Mouse (Mus musculus) neural tube, embryonic 15.5 days (tissue): ENCODE measurements around the gene Smad9. TPM values are rescaled to one million over a fixed set of nuclear protein-coding genes. Genes with fewer than 3 reads are reported as not detected.
"Not testable (repeated sequence)": the region's sequence is repeated elsewhere in the genome, so short reads cannot be mapped to it uniquely, and the experiment has no call there.

Experiments
- ATAC-seq: fragments of 200-750 bp; cut with Nextera tagmentation; 2 replicates; pipeline ENCODE4 v1.8.0; 2017; ENCODE audit warnings: mild to moderate bottlenecking, moderate TSS enrichment, moderate library complexity; ENCODE audit not compliant: low FRiP score
- H3K27ac ChIP-seq: fragments of 300-500 bp; sonication (generic); replicated peaks from 2 replicates; pipeline ENCODE4 v1.5.1; 2015; ENCODE audit warnings: mild to moderate bottlenecking, inconsistent platforms
- H3K27me3 ChIP-seq: fragments of 300-500 bp; sonication (generic); replicated peaks from 2 replicates; pipeline ENCODE4 v1.6.1; 2015; ENCODE audit warnings: inconsistent platforms
- H3K36me3 ChIP-seq: fragments of 300-500 bp; sonication (generic); 2 replicates; pipeline ENCODE4 v1.6.1; 2015; ENCODE audit warnings: inconsistent platforms
- H3K4me1 ChIP-seq: fragments of 300-500 bp; sonication (generic); 2 replicates; pipeline ENCODE4 v1.6.1; 2015; ENCODE audit warnings: inconsistent platforms
- H3K4me2 ChIP-seq: fragments of 300-500 bp; sonication (generic); 2 replicates; pipeline ENCODE4 v1.6.1; 2015; ENCODE audit warnings: inconsistent platforms, mild to moderate bottlenecking, moderate library complexity
- H3K4me3 ChIP-seq: fragments of 300-500 bp; sonication (generic); replicated peaks from 2 replicates; pipeline ENCODE4 v1.5.1; 2015; ENCODE audit warnings: mild to moderate bottlenecking, inconsistent platforms
- H3K9ac ChIP-seq: fragments of 300-500 bp; sonication (generic); replicated peaks from 2 replicates; pipeline ENCODE4 v1.6.1; 2015; ENCODE audit warnings: mild to moderate bottlenecking, inconsistent platforms
- H3K9me3 ChIP-seq: fragments of 300-500 bp; sonication (generic); replicated peaks from 2 replicates; pipeline ENCODE4 v1.6.1; 2016; ENCODE audit warnings: inconsistent platforms
- WGBS: fragments of 180-500 bp; shearing (Covaris S2); methylation state at CpG from one replicate; pipeline ENCODE4 v1.1.7; 2015; ENCODE audit warnings: mixed read lengths; 5-methylcytosine and 5-hydroxymethylcytosine counted together
- polyA plus RNA-seq: library from polyadenylated mRNA; unstranded; fragments of >200 nt; fragmentation: Nextera tagmentation; extraction: Ambion mirVana; gene quantifications from 2 replicates; pipeline ENCODE4 v1.2.1, GENCODE M21; 2015

Gene Smad9
- polyA plus RNA-seq, 1 experiment from 2014 or later = 0.86 TPM

- H3K4me2 ChIP-seq = no peak overlapping the region
- no peaks in the 10 kb centered on the region for H3K27me3 ChIP-seq
- no peak overlapping the region for H3K9ac ChIP-seq
- no peak overlapping the region for H3K4me3 ChIP-seq
- H3K36me3 ChIP-seq = no peaks in the 10 kb centered on the region
- 57% methylated on average over 15 of the region's 15 CpGs for WGBS
- no peak overlapping the region for H3K27ac ChIP-seq
- H3K9me3 ChIP-seq = no peaks in the 10 kb centered on the region
- no peak for ATAC-seq
- peaks cover 15% of the 10 kb centered on the region for H3K4me1 ChIP-seq
Observed at GRCm38 (mm10) chr3:54760321-54761115, 5.1 kb downstream of the Smad9 start.

DNA sequence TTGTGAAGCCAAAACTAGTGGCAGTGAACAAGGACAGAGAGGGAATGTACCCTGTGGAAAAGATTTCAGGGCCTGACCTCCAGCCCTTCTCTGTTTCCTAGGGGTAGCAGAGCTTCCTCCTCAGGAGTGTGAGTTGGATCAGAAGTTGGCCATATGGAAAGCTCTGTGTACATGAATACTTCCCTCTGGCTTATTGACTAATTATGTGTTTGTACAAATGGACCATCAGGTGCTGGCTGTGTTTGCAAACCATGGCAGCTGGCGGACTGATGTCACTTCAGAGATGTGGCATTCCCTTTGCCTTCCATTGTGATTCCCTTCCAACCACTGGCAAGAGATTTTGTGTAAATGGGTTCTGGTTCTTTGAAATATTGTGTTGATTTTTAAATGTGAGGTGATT, 5.9 kb downstream of the Smad9 start:
- no peak for ATAC-seq
- Histone ChIP-seq H3K27me3 (no peaks in the 10 kb centered on the region), H3K27ac (no peak overlapping the region), H3K9ac (no peak overlapping the region), H3K9me3 (no peaks in the 10 kb centered on the region), H3K4me2 (no peak overlapping the region), H3K36me3 (no peaks in the 10 kb centered on the region), H3K4me3 (no peak overlapping the region), H3K4me1 (peaks cover 8% of the 10 kb centered on the region)
- 74% methylated on average over 1 of the region's 1 CpGs for WGBS

DNA sequence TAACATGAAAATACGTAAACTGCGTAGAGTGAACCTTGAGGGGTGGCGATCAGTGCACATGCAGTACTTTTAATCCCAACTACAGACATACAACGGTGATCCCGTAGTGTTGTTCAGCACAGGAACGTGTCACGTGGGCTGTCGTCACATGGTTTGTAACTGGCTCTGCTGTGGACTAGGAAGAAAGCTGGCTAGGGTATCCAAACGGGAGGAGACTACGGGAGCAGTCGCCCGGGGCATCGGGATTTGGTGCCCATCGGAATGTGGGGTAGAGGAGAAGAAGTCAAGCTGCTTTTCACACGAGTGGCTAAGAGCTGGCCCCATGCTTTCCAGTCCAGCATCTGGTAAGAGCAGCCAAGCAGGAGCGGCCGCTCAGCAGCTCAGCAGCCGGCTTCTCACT, 9.0 kb downstream of the Smad9 start:
- H3K9ac ChIP-seq = no peak overlapping the region
- WGBS = 68% methylated on average over 18 of the region's 18 CpGs
- H3K4me1 ChIP-seq = no peaks in the 10 kb centered on the region
- H3K9me3 ChIP-seq = no peaks in the 10 kb centered on the region
- peak overlapping the region; percentile 13 for H3K4me3 ChIP-seq
- ATAC-seq = peak; percentile 82
- no peaks in the 10 kb centered on the region for H3K36me3 ChIP-seq
- no peaks in the 10 kb centered on the region for H3K27me3 ChIP-seq
- H3K4me2 ChIP-seq = peak overlapping the region; percentile 36
- H3K27ac ChIP-seq = no peak overlapping the region

- WGBS = 89% methylated on average over 6 of the region's 6 CpGs
- H3K9me3 ChIP-seq, H3K4me1 ChIP-seq, H3K36me3 ChIP-seq, H3K9ac ChIP-seq, H3K27ac ChIP-seq, H3K4me2 ChIP-seq, H3K27me3 ChIP-seq, H3K4me3 ChIP-seq, ATAC-seq: not testable (repeated sequence)
Observed at GRCm38 (mm10) chr3:54765521-54765920, 10.1 kb downstream of the Smad9 start.

DNA sequence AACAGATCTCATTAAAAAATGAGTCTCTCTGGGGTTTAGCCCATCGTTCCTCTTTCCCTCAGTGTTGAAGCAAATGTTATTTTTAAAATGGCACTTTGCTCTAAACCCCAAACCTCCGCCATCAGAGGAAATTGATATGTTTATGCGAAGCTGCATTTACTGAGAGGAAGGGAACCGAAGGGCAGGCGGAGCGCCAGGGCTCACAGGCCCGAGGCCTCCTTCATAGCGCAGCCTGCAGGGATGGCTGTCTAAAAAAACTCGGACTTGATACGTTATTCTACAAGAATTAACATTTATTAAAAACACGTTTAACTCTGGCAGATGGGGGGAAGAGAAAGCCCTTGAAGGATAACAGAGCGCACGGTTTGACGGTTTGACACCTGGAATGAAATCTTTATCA, 10.7 kb downstream of the Smad9 start:
- WGBS = 81% methylated on average over 14 of the region's 14 CpGs
- Histone ChIP-seq H3K4me2 (no peak overlapping the region), H3K27ac (no peak overlapping the region), H3K36me3 (no peaks in the 10 kb centered on the region), H3K9ac (no peak overlapping the region), H3K4me1 (no peaks in the 10 kb centered on the region), H3K27me3 (no peaks in the 10 kb centered on the region), H3K9me3 (no peaks in the 10 kb centered on the region), H3K4me3 (no peak overlapping the region)
- ATAC-seq = no peak

- Histone ChIP-seq H3K9me3 (no peaks in the 10 kb centered on the region), H3K36me3 (no peaks in the 10 kb centered on the region), H3K4me3 (no peak overlapping the region), H3K4me1 (no peaks in the 10 kb centered on the region), H3K9ac (no peak overlapping the region), H3K4me2 (no peak overlapping the region), H3K27ac (no peak overlapping the region), H3K27me3 (no peaks in the 10 kb centered on the region)
- 92% methylated on average over 5 of the region's 5 CpGs for WGBS
- ATAC-seq = no peak
Observed at GRCm38 (mm10) chr3:54766811-54767210, 11.4 kb downstream of the Smad9 start.

GRCm38 (mm10) chr3:54768592-54768991, 13.2 kb downstream of the Smad9 start:
- 89% methylated on average over 8 of the region's 8 CpGs for WGBS

GRCm38 (mm10) chr3:54769349-54770275, 14.2 kb downstream of the Smad9 start:
- Histone ChIP-seq H3K27me3 (no peaks in the 10 kb centered on the region), H3K9me3 (no peaks in the 10 kb centered on the region), H3K36me3 (no peaks in the 10 kb centered on the region), H3K4me1 (no peaks in the 10 kb centered on the region), H3K4me3 (no peak overlapping the region), H3K27ac (no peak overlapping the region), H3K9ac (no peak overlapping the region), H3K4me2 (no peak overlapping the region)
- 73% methylated on average over 17 of the region's 17 CpGs for WGBS
- no peak for ATAC-seq

More at GRCm38 (mm10) chr3:54768592-54768991, 13.2 kb downstream of the Smad9 start:
- ATAC-seq = no peak
- no peak overlapping the region for H3K9ac ChIP-seq
- H3K27ac ChIP-seq = no peak overlapping the region
- H3K4me3 ChIP-seq = no peak overlapping the region
- no peak overlapping the region for H3K4me2 ChIP-seq
- H3K36me3 ChIP-seq = no peaks in the 10 kb centered on the region
- H3K4me1 ChIP-seq = no peaks in the 10 kb centered on the region
- H3K27me3 ChIP-seq = no peaks in the 10 kb centered on the region
- H3K9me3 ChIP-seq = no peaks in the 10 kb centered on the region

DNA sequence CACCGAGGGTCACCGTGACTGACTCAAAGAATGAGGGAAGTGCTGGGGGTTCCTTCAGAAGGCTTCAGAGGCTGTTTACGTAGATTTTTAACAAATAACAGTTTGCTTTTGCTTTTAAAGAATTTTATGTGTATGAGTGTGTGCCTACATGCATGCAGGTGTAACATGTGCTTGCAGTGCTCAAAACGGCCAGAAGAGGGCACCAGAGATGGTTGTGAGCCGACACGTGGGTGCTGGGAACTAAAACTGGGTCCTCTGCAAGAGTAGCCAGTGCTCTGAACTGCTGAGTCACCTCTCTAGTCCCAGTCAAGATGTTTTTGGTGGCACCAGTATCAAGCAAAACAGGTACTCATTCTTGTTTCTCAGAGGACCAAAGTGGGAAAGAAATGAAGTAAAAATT, 18.2 kb downstream of the Smad9 start:
- no peak overlapping the region for H3K9ac ChIP-seq
- H3K4me2 ChIP-seq = no peak overlapping the region
- no peak overlapping the region for H3K4me3 ChIP-seq
- no peaks in the 10 kb centered on the region for H3K27me3 ChIP-seq
- no peaks in the 10 kb centered on the region for H3K4me1 ChIP-seq
- no peaks in the 10 kb centered on the region for H3K9me3 ChIP-seq
- H3K27ac ChIP-seq = no peak overlapping the region
- ATAC-seq = no peak
- no peaks in the 10 kb centered on the region for H3K36me3 ChIP-seq
- 88% methylated on average over 6 of the region's 6 CpGs for WGBS

DNA sequence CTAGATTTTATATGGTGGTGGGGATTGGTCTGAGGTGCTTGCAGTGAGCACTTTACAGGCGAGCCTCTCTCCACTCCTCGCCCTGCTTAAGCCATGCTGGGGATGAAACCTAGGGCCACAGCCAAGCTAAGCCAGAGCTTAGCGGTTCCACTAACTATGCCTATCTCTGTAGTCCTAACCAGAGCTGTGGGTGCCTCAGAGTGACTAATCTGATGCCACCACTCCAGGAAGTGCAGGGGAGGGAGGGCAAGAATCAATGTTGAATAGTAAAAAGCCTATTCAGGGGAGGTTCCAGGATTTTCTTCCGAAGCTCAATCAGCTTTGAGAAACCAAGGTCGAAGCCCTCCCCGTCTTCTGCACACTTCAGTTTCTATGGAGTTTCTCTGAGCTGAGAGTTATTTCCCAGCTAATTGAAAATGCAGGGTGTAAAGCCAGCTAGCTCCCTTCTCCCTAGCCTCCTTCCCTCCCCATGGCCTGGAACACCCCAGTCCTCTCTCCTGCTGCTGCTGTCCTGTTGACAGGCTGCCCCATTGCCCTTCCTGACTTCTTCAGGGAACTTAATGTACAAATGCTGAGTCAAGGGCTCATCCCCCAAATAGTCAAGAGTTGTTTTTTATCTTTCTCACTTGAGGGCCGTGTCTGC, 20.7 kb downstream of the Smad9 start:
- H3K9me3 ChIP-seq = no peaks in the 10 kb centered on the region
- H3K4me2 ChIP-seq = no peak overlapping the region
- 66% methylated on average over 7 of the region's 7 CpGs for WGBS
- H3K9ac ChIP-seq = no peak overlapping the region
- no peaks in the 10 kb centered on the region for H3K36me3 ChIP-seq
- H3K27me3 ChIP-seq = no peaks in the 10 kb centered on the region
- no peak for ATAC-seq
- H3K27ac ChIP-seq = no peak overlapping the region
- no peak overlapping the region for H3K4me3 ChIP-seq
- no peaks in the 10 kb centered on the region for H3K4me1 ChIP-seq

GRCm38 (mm10) chr3:54790601-54791000, 35.2 kb downstream of the Smad9 start:
- Histone ChIP-seq H3K4me3 (no peak overlapping the region), H3K9me3 (no peaks in the 10 kb centered on the region), H3K9ac (no peak overlapping the region), H3K36me3 (no peaks in the 10 kb centered on the region; the same call in 1 of the 2 replicates), H3K4me2 (no peak overlapping the region), H3K27me3 (no peaks in the 10 kb centered on the region), H3K27ac (no peak overlapping the region), H3K4me1 (no peaks in the 10 kb centered on the region)
- ATAC-seq = no peak
- 47% methylated on average over 2 of the region's 2 CpGs for WGBS
